In the genomic region with DNA sequence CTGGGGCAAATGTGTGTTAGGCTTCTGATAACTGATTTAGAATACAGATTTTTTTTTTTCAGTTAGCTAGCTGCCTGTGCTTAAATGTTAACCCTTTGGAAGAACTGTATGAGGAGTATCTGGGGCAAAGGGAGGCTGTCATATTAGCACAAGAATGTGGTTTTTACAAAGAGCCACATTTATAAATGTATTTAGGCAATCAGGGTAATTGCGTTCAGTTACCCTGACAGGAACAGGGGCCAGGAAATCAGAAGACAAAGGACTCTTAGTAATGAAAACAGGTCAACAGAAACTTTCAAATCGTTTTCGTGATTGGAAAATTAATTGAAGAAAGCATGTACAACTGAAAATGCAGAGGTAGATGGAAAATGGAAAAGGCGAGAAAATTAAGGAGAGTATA, we compare ENCODE assay signal across 15 mouse cellular contexts. TPM values are rescaled to one million over a fixed set of nuclear protein-coding genes. Genes with fewer than 3 reads are reported as not detected.
"Had no signal": no experiment of that assay in that cellular context is flagged by ENCODE, and none has a peak within 500 bp of the region (broad histone marks: within the 10 kb centered on the region; RNA-seq: fewer than 3 reads in every experiment).

No protein-coding gene starts in this region.

- H3K4me1 ChIP-seq: megakaryocyte, embryonic 14.5 days; midbrain, embryonic 15.5 days; neural tube, embryonic 12.5 days; stomach, embryonic 15.5 days had no signal

- H3K27ac ChIP-seq: macrophage; midbrain, embryonic 13.5 days; midbrain, embryonic 15.5 days; neural tube, embryonic 12.5 days; stomach, embryonic 15.5 days; stomach, postnatal 0 days had no signal

- H3K9me3 ChIP-seq: midbrain, embryonic 13.5 days; midbrain, embryonic 15.5 days; neural tube, embryonic 12.5 days; stomach, embryonic 15.5 days had no signal

- H3K36me3 ChIP-seq: midbrain, embryonic 13.5 days; midbrain, embryonic 15.5 days; neural tube, embryonic 12.5 days; stomach, embryonic 15.5 days had no signal

- ATAC-seq: midbrain, embryonic 13.5 days; midbrain, embryonic 15.5 days had no signal

- H3K27me3 ChIP-seq: megakaryocyte, embryonic 14.5 days; midbrain, embryonic 13.5 days; midbrain, embryonic 15.5 days; neural tube, embryonic 12.5 days; stomach, embryonic 15.5 days had no signal

- H3K4me3 ChIP-seq: megakaryocyte, embryonic 14.5 days; midbrain, embryonic 13.5 days; midbrain, embryonic 15.5 days; neural tube, embryonic 12.5 days; stomach, embryonic 15.5 days had no signal

- H3K9ac ChIP-seq: lung, embryonic 14.5 days; midbrain, embryonic 13.5 days; midbrain, embryonic 15.5 days; neural tube, embryonic 12.5 days; stomach, embryonic 15.5 days had no signal

- DNase-seq: lung, adult 18-20 months; lung, embryonic 14.5 days; lung, postnatal 14 days; lung, postnatal 36 days; right cerebral cortex, postnatal 14 days; thymus, postnatal 14 days; thymus, postnatal 4 days had no signal

- H3K4me2 ChIP-seq: lung, embryonic 14.5 days; midbrain, embryonic 11.5 days; midbrain, embryonic 13.5 days; midbrain, embryonic 15.5 days; neural tube, embryonic 12.5 days; stomach, embryonic 15.5 days had no signal

RNA-seq across cellular contexts. Expression of a gene that starts 20.4 kb away (rescaled TPM):
- polyA plus RNA-seq: macrophage had no signal
